In genomic region chr17:26512961-26513360, GRCm38 (mm10) we compare ENCODE assay signal across 13 mouse cellular contexts. TPM values are rescaled to one million over a fixed set of nuclear protein-coding genes. Genes with fewer than 3 reads are reported as not detected.
DNase-seq lines count a peak whose midpoint lies in the region; ATAC-seq and TF ChIP-seq lines count a peak whose summit lies in the region.
"Had no signal": no experiment of that assay in that cellular context is flagged by ENCODE, and none has a peak within 500 bp of the region (broad histone marks: within the 10 kb centered on the region; RNA-seq: fewer than 3 reads in every experiment).

No protein-coding gene starts in this region.

- no peaks in the 10 kb centered on the region for H3K36me3 ChIP-seq in liver, embryonic 13.5 days
- H3K36me3 ChIP-seq: embryonic facial prominence, embryonic 13.5 days had no signal

- peak overlapping the region; percentile 99 for H3K9ac ChIP-seq in liver, embryonic 13.5 days
- H3K9ac ChIP-seq: embryonic facial prominence, embryonic 13.5 days had no signal

- 62% methylated on average over 7 of the region's 7 CpGs for WGBS in liver, embryonic 13.5 days (ENCODE audit: insufficient replicate concordance)

- H3K27me3 ChIP-seq in liver, embryonic 13.5 days: no peaks in the 10 kb centered on the region
- H3K27me3 ChIP-seq: embryonic facial prominence, embryonic 13.5 days had no signal

- H3K9me3 ChIP-seq in liver, embryonic 13.5 days (replicated peaks): no peaks in the 10 kb centered on the region
- H3K9me3 ChIP-seq: embryonic facial prominence, embryonic 13.5 days; megakaryocyte, embryonic 14.5 days had no signal

- peaks cover 86% of the 10 kb centered on the region for H3K4me1 ChIP-seq in liver, embryonic 13.5 days (replicated peaks)

- H3K4me2 ChIP-seq in liver, embryonic 13.5 days: 0 out of 2 replicates have a peak overlapping the region, but pooled peaks have one; percentile 0
- H3K4me2 ChIP-seq: embryonic facial prominence, embryonic 13.5 days had no signal

- no peak for ATAC-seq in liver, embryonic 13.5 days (ENCODE audit: low read depth)
- no peak for ATAC-seq in cerebellum, adult (ENCODE audit: insufficient number of reproducible peaks, low FRiP score, low TSS enrichment)
- ATAC-seq: forebrain, embryonic 16.5 days had no signal

- intact Hi-C loops in left cerebral cortex, adult 2 months (cut with DNase I): no loop called here

- no peak for TF ChIP-seq CTCF in layer of hippocampus, adult 2 months (conservative IDR thresholded peaks at IDR 0.05)
- TF ChIP-seq CTCF in left cerebral cortex, adult 2 months (IDR thresholded peaks at IDR 0.05): no peak

- no peak for DNase-seq in layer of hippocampus, adult 2 months (ENCODE audit: low spot score in 2 of 2)
- DNase-seq in layer of hippocampus, adult 8-10 months (ENCODE audit: low spot score in 2 of 2): no peak
- DNase-seq in MN1 (ENCODE audit: low spot score): peak; percentile 55
- DNase-seq in brain, adult 2 months (ENCODE audit: low read depth, low spot score): peak; percentile 50
- DNase-seq in liver, embryonic 13.5 days: no peak
- DNase-seq in left cerebral cortex, adult 2 months (ENCODE audit: extremely low spot score in 1 of 2, low spot score in 2 of 2): no peak
- no peak for DNase-seq in adrenal gland, postnatal 25 days
- DNase-seq: cerebellum, postnatal 36 days; kidney, adult 11 months had no signal

- no peak overlapping the region for H3K4me3 ChIP-seq in layer of hippocampus, adult 2 months
- H3K4me3 ChIP-seq in liver, embryonic 13.5 days (replicated peaks): no peak overlapping the region
- no peak overlapping the region for H3K4me3 ChIP-seq in left cerebral cortex, adult 2 months
- H3K4me3 ChIP-seq: embryonic facial prominence, embryonic 13.5 days had no signal

- H3K27ac ChIP-seq in layer of hippocampus, adult 2 months: peak overlapping the region; percentile 36
- H3K27ac ChIP-seq in liver, embryonic 13.5 days: peak overlapping the region; percentile 99
- no peak overlapping the region; the same call in 1 of the 2 replicates for H3K27ac ChIP-seq in left cerebral cortex, adult 2 months
- H3K27ac ChIP-seq: embryonic facial prominence, embryonic 13.5 days had no signal

RNA-seq across cellular contexts. Expression of gene Ergic1, which starts 48.3 kb away (rescaled TPM):
- total RNA-seq in layer of hippocampus, adult 2 months (2021): 100 to 1,000 TPM; 121 to 124 TPM
- 100 to 1,000 TPM; 118 to 152 (median 136) TPM for total RNA-seq in layer of hippocampus, adult 8-10 months (2022)
- polyA plus RNA-seq in liver, embryonic 13.5 days (2015; fragmentation: Nextera tagmentation; extraction: Ambion mirVana): 35.2 and 37.0 TPM in 2 replicates
- total RNA-seq in left cerebral cortex, adult 2 months (2021): 100 to 1,000 TPM; 144 to 149 TPM
- total RNA-seq in adrenal gland, postnatal 25 days (2021): 138 and 168 TPM in 2 replicates

RNA-seq across cellular contexts. Expression of gene Dusp1, which starts 49.0 kb away (rescaled TPM):
- 10 to 100 TPM; 14.9 to 20.9 TPM for total RNA-seq in layer of hippocampus, adult 2 months (2021)
- total RNA-seq in layer of hippocampus, adult 8-10 months (2022): 10 to 100 TPM; 13.6 to 22.6 (median 20.6) TPM
- polyA plus RNA-seq in liver, embryonic 13.5 days (2015; fragmentation: Nextera tagmentation; extraction: Ambion mirVana): 22.2 and 27.8 TPM in 2 replicates
- 10 to 100 TPM; 58.0 to 65.6 TPM for total RNA-seq in left cerebral cortex, adult 2 months (2021)
- 30.8 and 37.8 TPM in 2 replicates for total RNA-seq in adrenal gland, postnatal 25 days (2021)

Comparison
In these comparisons a context has a peak if more than half of its experiments do, and no peak if none do; other contexts are left out.
1. DNase-seq: peak in MN1 (single experiment) and brain, adult 2 months (single experiment); none in layer of hippocampus, adult 2 months (0 of 2), layer of hippocampus, adult 8-10 months (0 of 2), liver, embryonic 13.5 days (single experiment), left cerebral cortex, adult 2 months (0 of 2) and adrenal gland, postnatal 25 days (single experiment).